Mouse (Mus musculus): ENCODE results near the gene Reep3.

Reep3 gene

DNA sequence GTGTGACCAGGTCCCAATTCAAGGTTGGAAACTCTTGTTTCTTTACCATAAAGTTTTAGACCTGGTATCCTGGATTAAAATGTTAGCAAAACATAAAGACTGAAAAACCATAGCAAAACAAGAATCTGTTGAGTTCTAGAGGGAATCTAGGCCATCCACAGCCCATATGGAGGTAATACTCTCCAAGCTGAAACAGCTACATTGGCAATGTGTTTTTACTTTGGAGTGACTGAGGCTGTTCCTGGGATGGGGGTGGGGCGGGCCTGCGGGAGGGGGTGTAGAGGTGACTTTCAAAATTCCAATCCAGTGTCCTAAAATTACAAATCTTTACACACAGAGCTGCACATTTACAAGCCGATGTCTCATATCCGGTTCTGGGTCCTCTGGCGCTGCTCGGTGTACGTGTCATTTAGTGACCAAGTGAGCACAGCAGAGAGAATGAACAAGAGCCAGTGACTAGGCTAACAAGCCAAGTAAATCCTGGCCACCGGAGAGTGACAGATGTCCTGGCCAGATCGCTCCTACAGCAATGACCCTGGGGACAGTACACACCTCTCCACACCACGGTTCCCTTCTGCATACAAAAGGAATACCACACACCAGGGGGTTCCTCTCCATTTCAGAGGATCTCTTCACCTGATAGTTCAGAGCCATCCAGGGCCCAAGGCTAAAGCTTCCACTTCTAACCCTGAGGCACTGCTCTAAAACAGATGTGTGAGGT lies 13.1 kb downstream of the Reep3 start:
- no peak for DNase-seq (ENCODE audit: low read depth, low spot score)

GRCm38 (mm10) chr10:67082531-67082930 lies 14.2 kb downstream of the Reep3 start:
- DNase-seq (ENCODE audit: low read depth, low spot score) = no peak

DNA sequence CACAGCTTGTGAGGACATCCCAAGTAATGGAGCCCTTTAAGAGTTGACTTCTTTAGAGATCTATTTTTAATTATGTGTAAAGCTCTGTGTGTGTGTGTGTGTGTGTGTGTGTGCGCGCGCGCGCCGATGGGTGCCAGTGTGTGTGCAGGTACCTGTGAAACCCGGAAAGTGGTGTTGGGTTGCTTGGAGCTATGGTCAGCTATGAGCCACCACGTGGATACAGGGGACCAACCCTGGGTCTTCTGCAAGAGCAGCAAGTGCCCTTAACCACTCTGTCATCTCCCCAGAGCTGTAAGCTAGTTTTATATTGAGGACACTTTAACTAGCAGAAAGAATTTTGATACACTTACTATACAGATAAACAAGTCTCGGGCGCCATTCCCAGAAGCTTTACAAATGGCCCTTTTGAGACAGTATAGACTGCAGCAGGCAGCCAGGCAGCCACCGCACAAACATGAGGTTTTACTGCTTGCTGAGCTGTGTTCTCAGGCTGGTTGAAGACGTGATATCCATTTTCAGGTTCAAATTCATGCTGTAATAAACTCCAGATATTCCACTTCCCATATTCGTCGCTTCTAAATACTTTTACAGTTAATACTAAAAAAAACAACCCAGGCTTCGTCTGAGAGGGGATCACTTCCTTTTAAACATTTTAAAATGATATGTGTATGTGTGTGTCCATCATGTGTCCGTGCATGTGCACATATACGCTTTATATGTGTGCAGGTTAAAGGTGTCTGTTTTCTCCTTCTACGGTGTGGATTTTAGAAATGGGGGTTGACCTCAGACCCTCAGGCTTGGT lies 15.3 kb downstream of the Reep3 start:
- DNase-seq (ENCODE audit: low read depth, low spot score) = no peak

DNA sequence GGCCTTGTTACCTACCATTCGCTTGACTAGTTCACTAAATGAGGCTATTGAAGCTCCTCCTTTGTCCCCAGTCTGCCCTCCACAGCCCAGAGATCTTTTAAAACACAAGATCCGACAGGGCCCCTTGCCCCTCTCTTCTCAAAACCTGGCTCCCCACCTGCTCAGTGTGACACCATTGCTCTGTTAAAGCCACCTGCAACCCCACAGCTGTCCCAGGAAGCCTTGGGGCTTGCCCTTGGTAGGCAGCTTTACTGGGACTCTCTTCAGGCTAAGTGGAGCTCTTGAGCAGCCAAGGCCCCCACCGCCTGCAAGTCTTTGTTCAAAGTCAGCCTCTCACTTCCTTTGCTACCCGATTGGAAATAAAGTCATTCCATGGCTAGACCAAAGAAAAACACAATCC lies 17.7 kb downstream of the Reep3 start:
- no peak for DNase-seq (ENCODE audit: low read depth, low spot score)

DNA sequence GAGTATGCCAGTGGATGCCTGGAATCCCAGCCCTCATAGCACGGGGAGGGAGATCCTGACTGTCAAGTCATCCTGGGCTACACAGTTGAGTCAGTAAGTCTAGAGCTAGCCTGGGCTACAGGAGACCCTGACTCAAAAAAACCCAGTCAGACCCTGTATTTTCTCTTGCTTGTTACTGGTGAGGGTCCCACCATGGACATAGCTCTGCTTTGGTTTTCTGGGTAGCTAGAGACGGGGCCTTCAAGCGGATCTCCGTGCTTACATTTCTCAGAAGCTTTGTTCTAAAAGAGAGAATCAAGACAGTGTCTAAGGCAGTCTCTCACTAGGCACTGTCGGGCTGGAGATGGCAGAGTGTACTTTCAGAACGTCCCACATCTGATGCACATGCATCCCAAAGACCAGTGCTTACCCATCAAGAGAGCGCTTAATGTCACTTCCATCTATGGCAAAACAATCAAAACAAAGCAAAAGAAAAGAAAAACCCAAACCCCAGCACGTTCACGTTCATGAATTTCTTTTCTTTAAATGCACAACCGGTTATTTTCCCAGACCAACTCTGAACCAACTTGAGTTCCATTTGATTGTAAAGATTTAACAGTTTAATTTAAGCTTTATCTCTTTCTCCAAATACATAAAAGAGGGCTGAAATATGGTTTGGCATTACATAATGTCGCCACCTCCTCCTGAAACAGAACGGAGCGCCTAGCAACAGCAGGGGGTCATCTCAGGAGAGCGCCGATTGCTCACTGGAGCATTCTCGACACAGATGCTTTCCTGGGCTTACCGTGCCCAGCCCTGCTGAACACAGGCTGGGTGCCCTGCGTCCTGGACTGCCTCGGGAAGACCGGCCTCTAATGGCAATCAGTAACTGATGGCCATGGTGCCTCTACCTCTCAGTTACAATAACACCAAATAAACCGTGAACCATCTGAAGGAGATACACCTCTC lies 20.5 kb downstream of the Reep3 start:
- DNase-seq (ENCODE audit: low read depth, low spot score) = no peak

DNA sequence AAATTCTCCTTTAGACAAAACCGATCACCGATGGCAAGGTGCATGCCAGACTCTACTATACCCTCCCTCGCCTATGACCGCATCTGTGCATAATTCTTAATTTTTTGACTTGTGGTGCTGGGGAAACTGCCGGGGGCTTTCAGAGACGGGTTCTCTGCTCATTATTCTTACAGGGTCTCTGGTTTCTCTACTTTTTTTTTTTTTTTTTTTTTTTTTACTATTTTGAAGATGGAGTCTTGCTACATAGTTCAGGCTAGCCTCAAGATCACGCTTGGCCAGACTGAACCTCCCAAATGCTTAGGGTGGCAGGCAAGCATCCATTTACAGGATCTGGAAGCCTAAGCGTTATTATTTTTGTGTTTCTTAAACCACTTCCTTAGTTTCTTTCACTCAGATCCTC lies 23.2 kb downstream of the Reep3 start:
- no peak for DNase-seq (ENCODE audit: low read depth, low spot score)

DNA sequence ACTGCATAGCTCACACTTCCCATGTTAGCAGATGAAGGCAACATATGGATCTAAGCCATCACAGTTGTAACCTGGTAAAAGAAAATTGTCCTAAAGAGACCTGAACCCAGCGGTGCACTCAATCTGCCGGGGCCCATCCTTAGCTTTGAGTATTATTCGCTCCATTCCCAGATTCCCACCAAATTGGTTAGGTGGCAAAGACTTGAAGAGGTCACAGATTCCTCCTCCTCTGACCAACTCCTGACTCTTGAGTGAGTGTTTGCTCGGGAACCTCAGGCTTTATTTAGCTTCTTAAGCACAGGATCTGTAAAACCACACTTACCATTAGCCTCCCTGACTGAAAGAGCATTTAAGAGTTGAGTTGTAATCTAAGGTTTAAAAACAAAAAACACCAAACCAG lies 24.1 kb downstream of the Reep3 start:
- no peak for DNase-seq (ENCODE audit: low read depth, low spot score)

- DNase-seq (ENCODE audit: low read depth, low spot score) = no peak
Observed at GRCm38 (mm10) chr10:67071884-67072283, 24.9 kb downstream of the Reep3 start.

- no peak for DNase-seq (ENCODE audit: low read depth, low spot score)
Observed at GRCm38 (mm10) chr10:67071389-67071788, 25.4 kb downstream of the Reep3 start.

GRCm38 (mm10) chr10:67069013-67069412 lies 27.7 kb downstream of the Reep3 start:
- DNase-seq (ENCODE audit: low read depth, low spot score) = no peak

DNA sequence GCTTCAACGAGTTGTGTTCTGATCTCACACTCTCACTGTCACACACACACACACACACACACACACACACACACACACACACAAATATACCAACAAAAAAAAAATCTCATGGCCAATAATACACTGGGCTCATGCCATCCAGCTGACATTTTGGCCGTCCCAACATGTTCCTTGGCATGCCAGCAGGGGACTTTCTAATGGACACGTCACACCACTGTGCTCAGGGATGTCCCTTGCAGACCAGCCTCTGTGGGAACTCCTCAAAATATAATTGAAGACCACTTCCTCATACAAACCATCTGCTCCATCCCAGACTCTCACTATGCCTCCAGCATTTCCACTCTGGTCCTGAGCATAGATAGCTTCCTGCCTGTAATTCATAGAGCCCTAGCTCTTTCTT lies 30.3 kb downstream of the Reep3 start:
- no peak for DNase-seq (ENCODE audit: low read depth, low spot score)

GRCm38 (mm10) chr10:67065927-67066326 lies 30.8 kb downstream of the Reep3 start:
- no peak for DNase-seq (ENCODE audit: low read depth, low spot score)

DNA sequence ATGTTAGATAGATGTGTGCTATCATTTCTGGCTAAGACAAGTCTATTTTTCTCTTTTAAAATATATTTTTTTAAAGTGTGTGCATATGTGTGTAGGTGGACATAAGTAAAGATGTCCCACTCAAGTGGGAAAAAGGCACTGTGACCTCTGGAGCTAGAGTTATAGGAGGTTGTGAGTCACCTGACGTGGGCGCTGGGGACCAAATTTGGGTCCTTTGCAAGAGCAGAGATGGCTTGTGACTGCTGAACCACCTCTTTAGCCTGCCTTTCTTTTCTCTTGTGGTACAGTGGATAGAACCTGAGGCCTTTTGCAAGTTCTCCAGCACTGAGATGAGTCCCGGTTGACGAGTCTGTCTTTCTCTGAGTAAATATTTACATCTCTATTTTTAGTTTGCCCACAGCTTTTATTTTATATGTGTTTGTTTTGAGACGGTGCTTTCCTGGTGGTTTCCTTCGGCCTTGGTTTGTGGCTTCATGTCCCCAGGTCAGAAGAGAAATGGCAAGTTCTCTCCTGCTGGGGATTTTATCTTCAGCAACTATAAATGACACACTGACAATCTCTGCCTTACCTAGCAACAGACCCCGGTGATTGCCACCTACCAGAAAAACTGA lies 31.4 kb downstream of the Reep3 start:
- no peak for DNase-seq (ENCODE audit: low read depth, low spot score)

- no peak for DNase-seq (ENCODE audit: low read depth, low spot score)
Observed at GRCm38 (mm10) chr10:67061823-67062222, 34.9 kb downstream of the Reep3 start.

- no peak for DNase-seq (ENCODE audit: low read depth, low spot score)
Observed at GRCm38 (mm10) chr10:67061367-67061801, 35.4 kb downstream of the Reep3 start.

DNA sequence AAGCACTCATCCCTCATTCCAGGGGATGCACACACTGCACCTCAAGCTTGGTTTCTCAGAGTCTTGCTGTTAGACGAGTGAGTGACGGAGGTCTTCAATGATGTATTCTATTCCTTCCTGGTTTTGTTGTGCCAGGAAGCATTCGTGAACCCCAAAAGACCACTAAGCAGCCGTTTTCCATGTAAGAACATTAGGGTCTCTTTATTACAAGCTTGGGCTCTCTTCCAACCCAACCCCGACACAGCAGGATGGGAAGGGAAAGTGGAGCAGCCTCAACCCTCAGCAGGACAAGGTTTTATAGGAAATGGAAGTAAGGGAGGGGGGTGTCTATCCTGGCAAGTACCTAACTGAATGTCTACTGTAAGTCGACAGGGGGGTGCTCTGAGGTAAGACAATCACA lies 38.0 kb downstream of the Reep3 start:
- DNase-seq (ENCODE audit: low read depth, low spot score) = no peak

DNA sequence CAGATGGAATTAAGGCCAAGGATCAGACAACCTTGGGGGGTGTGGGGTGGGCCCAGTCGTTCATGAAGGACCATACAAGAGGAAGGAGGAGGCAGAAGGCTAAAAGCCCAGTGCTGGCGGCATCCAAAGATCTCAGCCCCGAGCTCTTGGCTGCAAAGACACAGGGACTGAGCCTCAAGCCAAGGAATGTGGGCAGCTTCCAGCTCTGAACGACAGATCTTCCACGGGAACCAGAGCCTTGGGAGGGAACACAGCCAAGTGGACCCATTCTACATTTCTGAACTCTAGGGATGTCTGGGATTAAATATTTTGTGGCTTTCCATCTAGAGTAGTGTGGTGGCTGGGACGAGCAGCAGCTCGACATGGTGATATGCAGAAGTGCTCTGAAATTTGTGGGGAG lies 38.4 kb downstream of the Reep3 start:
- DNase-seq (ENCODE audit: low read depth, low spot score) = no peak

- DNase-seq (ENCODE audit: low read depth, low spot score) = no peak
Observed at GRCm38 (mm10) chr10:67057696-67058095, 39.0 kb downstream of the Reep3 start.

DNA sequence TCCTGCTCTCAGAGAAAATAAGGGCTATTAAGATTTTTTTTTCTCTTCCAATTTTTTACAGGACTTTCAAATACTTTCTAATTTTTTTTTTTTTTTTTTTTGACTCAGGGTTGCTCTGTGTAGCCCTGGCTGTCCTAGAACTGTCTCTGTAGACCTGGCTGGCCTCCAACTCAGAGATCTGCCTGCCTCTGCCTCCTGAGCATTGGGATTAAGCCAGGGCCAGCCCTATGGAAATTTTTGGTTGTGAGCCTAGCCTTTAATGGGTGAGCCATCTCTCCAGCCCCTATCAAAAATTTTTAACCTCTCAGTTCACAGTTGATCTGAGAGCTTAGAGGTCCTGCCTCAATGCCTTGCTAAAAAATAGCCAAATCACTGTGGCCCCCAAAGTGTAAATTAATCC lies 39.5 kb downstream of the Reep3 start:
- DNase-seq (ENCODE audit: low read depth, low spot score) = no peak

DNA sequence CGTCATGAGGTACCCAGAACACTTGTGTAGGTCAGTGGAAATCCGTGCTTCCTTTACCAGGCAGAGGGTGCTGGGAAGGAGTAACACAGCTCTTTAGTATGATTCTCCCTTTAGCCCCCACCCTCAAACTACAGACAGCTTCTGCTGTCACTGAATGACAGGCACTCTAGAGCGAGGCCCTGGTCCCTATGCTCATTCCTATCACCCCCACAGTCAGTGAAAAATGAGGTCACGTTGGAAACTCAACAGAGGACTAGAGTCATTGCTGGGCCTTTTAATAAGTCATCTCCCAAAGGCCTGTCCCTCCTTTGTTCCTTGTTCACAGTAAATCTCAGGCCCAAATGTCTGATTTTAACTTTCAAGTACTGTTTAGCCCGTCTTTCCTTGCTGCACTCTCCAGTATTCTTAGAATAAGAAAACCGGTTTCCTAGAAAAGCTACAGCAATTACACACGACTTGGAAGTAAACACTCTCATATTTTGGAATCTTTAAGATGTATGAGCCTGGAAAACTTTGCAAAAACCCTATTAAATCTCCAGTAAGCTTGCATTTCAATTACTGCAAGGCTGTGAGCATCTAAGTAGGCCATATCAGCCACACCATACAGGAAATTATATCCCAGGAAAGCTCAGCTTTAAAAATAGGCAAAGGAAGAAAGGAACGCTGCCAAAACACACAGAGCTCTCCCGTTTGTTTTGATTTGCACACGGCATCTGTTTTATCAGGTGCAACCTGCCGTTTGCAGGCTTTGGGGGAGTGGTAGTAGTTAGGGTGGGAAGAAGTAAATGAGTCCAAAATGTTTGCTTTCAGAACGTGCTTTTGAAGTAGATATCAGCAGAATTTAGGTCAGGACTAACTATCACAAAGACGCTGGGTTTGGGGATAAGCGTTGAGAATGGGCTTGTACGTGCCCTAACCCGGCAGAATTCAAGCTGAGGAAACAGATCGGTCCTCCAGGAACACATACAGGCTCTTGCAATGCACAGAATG lies 40.6 kb downstream of the Reep3 start:
- DNase-seq (ENCODE audit: low read depth, low spot score) = no peak
